17 mouse cellular contexts compared by ENCODE assay signal in the genomic region with DNA sequence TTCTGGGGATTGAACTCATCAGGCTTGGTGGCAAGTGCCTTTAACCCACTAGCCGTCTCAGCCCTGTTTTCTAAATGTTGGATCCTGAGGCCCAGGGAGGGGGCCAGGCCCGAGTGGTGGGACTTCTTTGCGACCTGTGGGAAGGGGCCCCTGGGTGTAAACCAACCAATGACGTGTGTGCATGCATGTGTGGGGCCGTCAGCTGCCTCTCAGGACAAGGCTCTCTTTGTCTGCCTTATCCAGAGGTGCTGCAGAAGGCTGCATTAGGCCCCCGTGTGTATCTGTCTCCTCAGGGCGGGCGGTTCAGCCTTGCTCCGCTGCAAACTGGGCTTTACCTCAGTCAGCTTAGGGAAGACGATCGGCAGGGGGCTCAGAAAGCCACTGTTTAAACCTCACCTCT. TPM values are rescaled to one million over a fixed set of nuclear protein-coding genes. Genes with fewer than 3 reads are reported as not detected.
DNase-seq lines count a peak whose midpoint lies in the region; ATAC-seq lines count a peak whose summit lies in the region.
"Had no signal": no experiment of that assay in that cellular context is flagged by ENCODE, and none has a peak within 500 bp of the region (broad histone marks: within the 10 kb centered on the region; RNA-seq: fewer than 3 reads in every experiment).

No protein-coding gene starts in this region.

- H3K9ac ChIP-seq in heart, embryonic 11.5 days (ENCODE audit: low read depth, low read length), result no peak overlapping the region
- H3K9ac ChIP-seq in midbrain, embryonic 11.5 days (ENCODE audit: low read length), result peak overlapping the region; percentile 47; the same call in 1 of the 2 replicates
- H3K9ac ChIP-seq in midbrain, embryonic 14.5 days (replicated peaks; ENCODE audit: low read length), result no peak overlapping the region
- no peak overlapping the region for H3K9ac ChIP-seq in intestine, embryonic 15.5 days
- H3K9ac ChIP-seq in stomach, embryonic 15.5 days, result no peak overlapping the region
- H3K9ac ChIP-seq: liver, embryonic 14.5 days; neural tube, embryonic 13.5 days had no signal

- intact Hi-C loops in heart, postnatal 25 days (cut with DNase I), result loop anchor here (5.0 kb wide), 1 partner anchor 121 kb away; no protein-coding TSS in a partner anchor
- intact Hi-C loops in left cerebral cortex, postnatal 36 days (cut with DNase I), result no loop called here

- H3K4me1 ChIP-seq in heart, embryonic 11.5 days (ENCODE audit: control insufficient read depth, insufficient read depth, low read length), result peaks cover 10% of the 10 kb centered on the region; the same call in 1 of the 2 replicates
- peaks cover 6% of the 10 kb centered on the region; the same call in 1 of the 2 replicates for H3K4me1 ChIP-seq in midbrain, embryonic 11.5 days (ENCODE audit: control insufficient read depth, insufficient read depth, low read length)
- H3K4me1 ChIP-seq in midbrain, embryonic 14.5 days (ENCODE audit: control insufficient read depth, insufficient read depth, low read length), result no peaks in the 10 kb centered on the region
- H3K4me1 ChIP-seq in intestine, embryonic 15.5 days (replicated peaks), result peaks cover 17% of the 10 kb centered on the region
- H3K4me1 ChIP-seq in stomach, embryonic 15.5 days, result peaks cover 14% of the 10 kb centered on the region

- no peaks in the 10 kb centered on the region for H3K27me3 ChIP-seq in heart, embryonic 11.5 days (ENCODE audit: control insufficient read depth, insufficient read depth, low read length)
- no peaks in the 10 kb centered on the region for H3K27me3 ChIP-seq in midbrain, embryonic 11.5 days (ENCODE audit: control insufficient read depth, insufficient read depth, low read length)
- H3K27me3 ChIP-seq in midbrain, embryonic 14.5 days (ENCODE audit: control insufficient read depth, insufficient read depth, low read length), result no peaks in the 10 kb centered on the region
- H3K27me3 ChIP-seq in intestine, embryonic 15.5 days (replicated peaks), result no peaks in the 10 kb centered on the region
- no peaks in the 10 kb centered on the region for H3K27me3 ChIP-seq in stomach, embryonic 15.5 days (replicated peaks)
- H3K27me3 ChIP-seq: neural tube, embryonic 13.5 days had no signal

- no peaks in the 10 kb centered on the region for H3K36me3 ChIP-seq in heart, embryonic 11.5 days (ENCODE audit: control insufficient read depth, insufficient read depth, low read length)
- H3K36me3 ChIP-seq in midbrain, embryonic 11.5 days (ENCODE audit: control insufficient read depth, insufficient read depth, low read length), result no peaks in the 10 kb centered on the region; the same call in 1 of the 2 replicates
- peaks cover 7% of the 10 kb centered on the region; the same call in 1 of the 2 replicates for H3K36me3 ChIP-seq in midbrain, embryonic 14.5 days (ENCODE audit: control insufficient read depth, insufficient read depth, low read length)
- peaks cover 3% of the 10 kb centered on the region; the same call in 1 of the 2 replicates for H3K36me3 ChIP-seq in intestine, embryonic 15.5 days
- H3K36me3 ChIP-seq in stomach, embryonic 15.5 days, result peaks cover 4% of the 10 kb centered on the region; the same call in 1 of the 2 replicates

- no peak overlapping the region for H3K4me3 ChIP-seq in heart, embryonic 11.5 days (ENCODE audit: low read depth, low read length)
- no peak overlapping the region for H3K4me3 ChIP-seq in midbrain, embryonic 11.5 days (ENCODE audit: low read depth, low read length)
- H3K4me3 ChIP-seq in midbrain, embryonic 14.5 days (replicated peaks; ENCODE audit: low read depth, low read length), result no peak overlapping the region
- no peak overlapping the region for H3K4me3 ChIP-seq in intestine, embryonic 15.5 days (replicated peaks)
- no peak overlapping the region for H3K4me3 ChIP-seq in stomach, embryonic 15.5 days (replicated peaks)
- H3K4me3 ChIP-seq: erythroblast, embryonic 14.5 days; neural tube, embryonic 13.5 days had no signal

- no peak overlapping the region; the same call in 1 of the 2 replicates for H3K4me2 ChIP-seq in heart, embryonic 11.5 days
- H3K4me2 ChIP-seq in midbrain, embryonic 11.5 days, result no peak overlapping the region
- no peak overlapping the region for H3K4me2 ChIP-seq in midbrain, embryonic 14.5 days (ENCODE audit: low read length)
- peak overlapping the region; percentile 18; the same call in 1 of the 2 replicates for H3K4me2 ChIP-seq in intestine, embryonic 15.5 days (replicated peaks)
- no peak overlapping the region for H3K4me2 ChIP-seq in stomach, embryonic 15.5 days

- peak overlapping the region; percentile 50; the same call in 1 of the 2 replicates for H3K27ac ChIP-seq in heart, embryonic 11.5 days (ENCODE audit: low read depth, low read length)
- H3K27ac ChIP-seq in midbrain, embryonic 11.5 days (ENCODE audit: low read depth, low read length), result no peak overlapping the region
- H3K27ac ChIP-seq in midbrain, embryonic 14.5 days (replicated peaks; ENCODE audit: low read depth, low read length), result no peak overlapping the region
- 0 out of 2 replicates have a peak overlapping the region, but pooled peaks have one; percentile 7 for H3K27ac ChIP-seq in intestine, embryonic 15.5 days
- H3K27ac ChIP-seq in stomach, embryonic 15.5 days, result no peak overlapping the region
- H3K27ac ChIP-seq: hindbrain, postnatal 0 days; liver, embryonic 14.5 days; neural tube, embryonic 13.5 days had no signal

- no peak for DNase-seq in heart, postnatal 25 days (ENCODE audit: low spot score)
- DNase-seq in midbrain, embryonic 11.5 days (ENCODE audit: low spot score, missing footprints), result no peak
- no peak for DNase-seq in midbrain, embryonic 14.5 days
- DNase-seq in left cerebral cortex, adult 9 months (ENCODE audit: low spot score in 2 of 2), result no peak
- DNase-seq in left cerebral cortex, postnatal 36 days (ENCODE audit: low spot score in 2 of 2), result no peak
- DNase-seq: cerebellum, adult 9-11 months; gastrocnemius, postnatal 14 days; kidney, postnatal 25 days; layer of hippocampus, postnatal 36 days had no signal

- 23% methylated on average over 11 of the region's 11 CpGs for WGBS in heart, embryonic 11.5 days (ENCODE audit: insufficient replicate concordance)
- WGBS in midbrain, embryonic 11.5 days, result 15% methylated on average over 11 of the region's 11 CpGs
- 11% methylated on average over 11 of the region's 11 CpGs for WGBS in midbrain, embryonic 14.5 days
- 18% methylated on average over 11 of the region's 11 CpGs for WGBS in intestine, embryonic 15.5 days
- WGBS in stomach, embryonic 15.5 days, result 22% methylated on average over 11 of the region's 11 CpGs

- ATAC-seq in heart, embryonic 11.5 days (replicated peaks; ENCODE audit: insufficient number of reproducible peaks, low FRiP score, low TSS enrichment), result no peak
- peak; percentile 43 for ATAC-seq in midbrain, embryonic 11.5 days (ENCODE audit: low FRiP score)
- ATAC-seq in midbrain, embryonic 14.5 days (ENCODE audit: low FRiP score, low TSS enrichment), result no peak
- ATAC-seq in intestine, embryonic 15.5 days, result peak; percentile 48
- peak; percentile 8; the same call in 1 of the 2 replicates for ATAC-seq in stomach, embryonic 15.5 days (ENCODE audit: insufficient read depth, low FRiP score, low read depth)
- ATAC-seq: hindbrain, postnatal 0 days had no signal

- no peaks in the 10 kb centered on the region for H3K9me3 ChIP-seq in heart, embryonic 11.5 days (replicated peaks; ENCODE audit: control insufficient read depth, low read length)
- no peaks in the 10 kb centered on the region for H3K9me3 ChIP-seq in midbrain, embryonic 11.5 days (ENCODE audit: control insufficient read depth, low read length)
- H3K9me3 ChIP-seq in midbrain, embryonic 14.5 days (ENCODE audit: control insufficient read depth, low read length), result no peaks in the 10 kb centered on the region
- no peaks in the 10 kb centered on the region for H3K9me3 ChIP-seq in intestine, embryonic 15.5 days
- no peaks in the 10 kb centered on the region for H3K9me3 ChIP-seq in stomach, embryonic 15.5 days
- H3K9me3 ChIP-seq: neural tube, embryonic 13.5 days had no signal

RNA-seq across cellular contexts. Expression of a gene that starts 28.9 kb away (rescaled TPM):
- polyA plus RNA-seq in heart, embryonic 11.5 days (2014; fragmentation: Nextera tagmentation; extraction: Ambion mirVana), result 28.2 and 34.6 TPM in 2 replicates
- total RNA-seq in heart, postnatal 25 days (2021), result 1 to 10 TPM; 2.4 TPM
- polyA plus RNA-seq in midbrain, embryonic 11.5 days (2014; fragmentation: Nextera tagmentation; extraction: Ambion mirVana), result 24.7 and 25.7 TPM in 2 replicates
- 8.3 and 8.4 TPM in 2 replicates for polyA plus RNA-seq in midbrain, embryonic 14.5 days (2014; fragmentation: Nextera tagmentation; extraction: Ambion mirVana)
- polyA plus RNA-seq in intestine, embryonic 15.5 days (2015; fragmentation: Nextera tagmentation; extraction: Ambion mirVana), result 8.3 and 9.5 TPM in 2 replicates
- 10.3 and 11.2 TPM in 2 replicates for polyA plus RNA-seq in stomach, embryonic 15.5 days (2015; fragmentation: Nextera tagmentation; extraction: Ambion mirVana)
- total RNA-seq in left cerebral cortex, postnatal 36 days (2021), result 1 to 10 TPM in 1 of 2 experiments, under 1 TPM in 1; 0.81 to 1.1 TPM
- total RNA-seq: megakaryocyte, adult 5-6 weeks had no signal

Comparison
In these comparisons a context has a peak if more than half of its experiments do, and no peak if none do; other contexts are left out.
1. ATAC-seq: peak in midbrain, embryonic 11.5 days (single experiment), intestine, embryonic 15.5 days (single experiment) and stomach, embryonic 15.5 days (single experiment); none in heart, embryonic 11.5 days (single experiment) and midbrain, embryonic 14.5 days (single experiment).
2. H3K27ac ChIP-seq: peak in heart, embryonic 11.5 days (single experiment) and intestine, embryonic 15.5 days (single experiment); none in midbrain, embryonic 11.5 days (single experiment), midbrain, embryonic 14.5 days (single experiment) and stomach, embryonic 15.5 days (single experiment).